Mouse (Mus musculus): ENCODE results near the gene Celf2.

DNA sequence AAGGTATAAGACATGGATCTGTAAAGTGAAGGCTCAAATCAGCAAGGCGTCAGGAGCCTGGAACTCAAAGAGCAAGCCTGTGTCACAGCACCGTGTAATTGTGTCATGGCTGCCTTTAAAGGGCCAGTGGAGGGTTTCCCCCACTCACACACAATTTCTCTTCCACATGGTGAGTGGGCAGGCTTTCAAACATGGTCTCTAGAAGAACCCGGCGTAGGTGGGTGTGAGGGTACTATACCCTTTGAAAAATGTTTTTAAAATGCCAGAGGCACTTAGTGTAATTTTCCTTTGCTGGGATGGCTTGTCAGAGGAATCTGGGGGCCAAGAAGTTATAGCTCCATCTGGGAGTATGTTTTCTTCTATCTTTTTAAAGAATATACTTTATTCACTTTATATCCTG, 594.0 kb downstream of the Celf2 start:
- TF ChIP-seq CTCF (IDR thresholded peaks at IDR 0.05; ENCODE audit: extremely low read depth, insufficient read length, insufficient replicate concordance, low read depth, low read length), result no peak
- no peak for TF ChIP-seq POLR2A (IDR thresholded peaks at IDR 0.05; ENCODE audit: low read depth, low read length)
